Mouse (Mus musculus): Measurements from ENCODE around the gene B3galt1. TPM values are rescaled to one million over a fixed set of nuclear protein-coding genes. Genes with fewer than 3 reads are reported as not detected.
A peak's percentile ranks its signal among the peaks of the same experiment; 100 is the strongest.

B3galt1 gene
- polyA plus RNA-seq, 1 experiment, result 25.4 TPM

GRCm38 (mm10) chr2:67677697-67678096 is 112.0 kb downstream of the B3galt1 start:
- no peak for DNase-seq (ENCODE audit: extremely low spot score in 1 of 2, low spot score in 1 of 2)

GRCm38 (mm10) chr2:67724249-67724648 is 158.6 kb downstream of the B3galt1 start:
- DNase-seq (ENCODE audit: extremely low spot score in 1 of 2, low spot score in 1 of 2), result no peak

GRCm38 (mm10) chr2:67730771-67731170 is 165.1 kb downstream of the B3galt1 start:
- DNase-seq (ENCODE audit: extremely low spot score in 1 of 2, low spot score in 1 of 2), result no peak

- DNase-seq (ENCODE audit: extremely low spot score in 1 of 2, low spot score in 1 of 2), result no peak
Observed at GRCm38 (mm10) chr2:67751585-67751984, 185.9 kb downstream of the B3galt1 start.

- no peak for DNase-seq (ENCODE audit: extremely low spot score in 1 of 2, low spot score in 1 of 2)
Observed at GRCm38 (mm10) chr2:67756507-67756906, 190.8 kb downstream of the B3galt1 start.

- DNase-seq (ENCODE audit: extremely low spot score in 1 of 2, low spot score in 1 of 2), result no peak
Observed at GRCm38 (mm10) chr2:67787536-67787935, 221.9 kb downstream of the B3galt1 start.

GRCm38 (mm10) chr2:67797561-67797960 is 231.9 kb downstream of the B3galt1 start:
- no peak for DNase-seq (ENCODE audit: extremely low spot score in 1 of 2, low spot score in 1 of 2)

GRCm38 (mm10) chr2:67799981-67800380 is 234.3 kb downstream of the B3galt1 start:
- no peak for DNase-seq (ENCODE audit: extremely low spot score in 1 of 2, low spot score in 1 of 2)

GRCm38 (mm10) chr2:67816149-67816548 is 250.5 kb downstream of the B3galt1 start:
- DNase-seq (ENCODE audit: extremely low spot score in 1 of 2, low spot score in 1 of 2), result no peak

- peak in 1 of 2 experiments; percentile 17 for DNase-seq (ENCODE audit: extremely low spot score in 1 of 2, low spot score in 1 of 2)
Observed at GRCm38 (mm10) chr2:67818014-67818413, 252.3 kb downstream of the B3galt1 start.

- DNase-seq (ENCODE audit: extremely low spot score in 1 of 2, low spot score in 1 of 2), result no peak
Observed at GRCm38 (mm10) chr2:67822360-67822759, 256.7 kb downstream of the B3galt1 start.

- DNase-seq (ENCODE audit: extremely low spot score in 1 of 2, low spot score in 1 of 2), result no peak
Observed at GRCm38 (mm10) chr2:67827697-67828096, 262.0 kb downstream of the B3galt1 start.

GRCm38 (mm10) chr2:67829055-67829915 is 263.6 kb downstream of the B3galt1 start:
- DNase-seq (ENCODE audit: extremely low spot score in 1 of 2, low spot score in 1 of 2), result no peak

GRCm38 (mm10) chr2:67847806-67848205 is 282.1 kb downstream of the B3galt1 start:
- peak in 1 of 2 experiments; percentile 30 for DNase-seq (ENCODE audit: extremely low spot score in 1 of 2, low spot score in 1 of 2)

- DNase-seq (ENCODE audit: extremely low spot score in 1 of 2, low spot score in 1 of 2), result no peak
Observed at GRCm38 (mm10) chr2:67850725-67851124, 285.1 kb downstream of the B3galt1 start.

- DNase-seq (ENCODE audit: extremely low spot score in 1 of 2, low spot score in 1 of 2), result no peak
Observed at GRCm38 (mm10) chr2:67858340-67858739, 292.7 kb downstream of the B3galt1 start.

GRCm38 (mm10) chr2:67859004-67859403 is 293.3 kb downstream of the B3galt1 start:
- DNase-seq (ENCODE audit: extremely low spot score in 1 of 2, low spot score in 1 of 2), result no peak

GRCm38 (mm10) chr2:67873368-67873767 is 307.7 kb downstream of the B3galt1 start:
- DNase-seq (ENCODE audit: extremely low spot score in 1 of 2, low spot score in 1 of 2), result no peak

GRCm38 (mm10) chr2:67879836-67880235 is 314.2 kb downstream of the B3galt1 start:
- no peak for DNase-seq (ENCODE audit: extremely low spot score in 1 of 2, low spot score in 1 of 2)

GRCm38 (mm10) chr2:67881713-67882281 is 316.1 kb downstream of the B3galt1 start:
- DNase-seq (ENCODE audit: extremely low spot score in 1 of 2, low spot score in 1 of 2), result peak in 1 of 2 experiments; percentile 32

- DNase-seq (ENCODE audit: extremely low spot score in 1 of 2, low spot score in 1 of 2), result peak; percentile 21 to 31
Observed at GRCm38 (mm10) chr2:67897956-67898689, 332.5 kb downstream of the B3galt1 start.
